Mouse (Mus musculus): Measurements from ENCODE around the gene Meis1. TPM values are rescaled to one million over a fixed set of nuclear protein-coding genes. Genes with fewer than 3 reads are reported as not detected.

Meis1 gene
- polyA plus RNA-seq, 1 experiment: 5.0 TPM

- Histone ChIP-seq H3K36me3 (ENCODE audit: control insufficient read depth, insufficient read depth, low read length) (no peaks in the 10 kb centered on the region), H3K27me3 (ENCODE audit: control insufficient read depth, insufficient read depth, low read length) (no peaks in the 10 kb centered on the region), H3K27ac (ENCODE audit: insufficient read depth, low read length) (no peak overlapping the region), H3K4me1 (ENCODE audit: control insufficient read depth, insufficient read depth, insufficient read length) (no peaks in the 10 kb centered on the region), H3K4me3 (ENCODE audit: extremely low read depth, insufficient read depth, insufficient read length) (no peak overlapping the region)
- no peak for TF ChIP-seq POLR2A (IDR thresholded peaks at IDR 0.05; ENCODE audit: low read depth, low read length)
- TF ChIP-seq CTCF (IDR thresholded peaks at IDR 0.05; ENCODE audit: extremely low read depth, insufficient read depth, insufficient read length, insufficient replicate concordance): no peak
- no peak for DNase-seq (ENCODE audit: low read depth in 1 of 2, low spot score in 2 of 2)
- WGBS: 78% methylated on average over 5 of the region's 5 CpGs
Measured at GRCm38 (mm10) chr11:18889139-18889538, 129.6 kb downstream of the Meis1 start.

- DNase-seq (ENCODE audit: low read depth in 1 of 2, low spot score in 2 of 2): no peak
- TF ChIP-seq POLR2A (IDR thresholded peaks at IDR 0.05; ENCODE audit: low read depth, low read length): no peak
- TF ChIP-seq CTCF (IDR thresholded peaks at IDR 0.05; ENCODE audit: extremely low read depth, insufficient read depth, insufficient read length, insufficient replicate concordance): no peak
- 43% methylated on average over 1 of the region's 1 CpGs for WGBS
- no peaks in the 10 kb centered on the region for H3K36me3 ChIP-seq (ENCODE audit: control insufficient read depth, insufficient read depth, low read length)
- no peaks in the 10 kb centered on the region for H3K4me1 ChIP-seq (ENCODE audit: control insufficient read depth, insufficient read depth, insufficient read length)
- H3K27ac ChIP-seq (ENCODE audit: insufficient read depth, low read length): no peak overlapping the region
- H3K4me3 ChIP-seq (ENCODE audit: extremely low read depth, insufficient read depth, insufficient read length): no peak overlapping the region
- H3K27me3 ChIP-seq (ENCODE audit: control insufficient read depth, insufficient read depth, low read length): no peaks in the 10 kb centered on the region
Measured at GRCm38 (mm10) chr11:18888651-18889050, 130.1 kb downstream of the Meis1 start.

GRCm38 (mm10) chr11:18885729-18886325 lies 133.0 kb downstream of the Meis1 start:
- 25% methylated on average over 9 of the region's 9 CpGs for WGBS
- no peak for DNase-seq (ENCODE audit: low read depth in 1 of 2, low spot score in 2 of 2)
- H3K36me3 ChIP-seq (ENCODE audit: control insufficient read depth, insufficient read depth, low read length): no peaks in the 10 kb centered on the region
- TF ChIP-seq CTCF (IDR thresholded peaks at IDR 0.05; ENCODE audit: extremely low read depth, insufficient read depth, insufficient read length, insufficient replicate concordance) (no peak), POLR2A (IDR thresholded peaks at IDR 0.05; ENCODE audit: low read depth, low read length) (no peak)
- no peaks in the 10 kb centered on the region for H3K4me1 ChIP-seq (ENCODE audit: control insufficient read depth, insufficient read depth, insufficient read length)
- no peaks in the 10 kb centered on the region for H3K27me3 ChIP-seq (ENCODE audit: control insufficient read depth, insufficient read depth, low read length)
- H3K4me3 ChIP-seq (ENCODE audit: extremely low read depth, insufficient read depth, insufficient read length): no peak overlapping the region
- no peak overlapping the region for H3K27ac ChIP-seq (ENCODE audit: insufficient read depth, low read length)

GRCm38 (mm10) chr11:18885036-18885728 lies 133.6 kb downstream of the Meis1 start:
- H3K27ac ChIP-seq (ENCODE audit: insufficient read depth, low read length): no peak overlapping the region
- no peaks in the 10 kb centered on the region for H3K27me3 ChIP-seq (ENCODE audit: control insufficient read depth, insufficient read depth, low read length)
- no peak for DNase-seq (ENCODE audit: low read depth in 1 of 2, low spot score in 2 of 2)
- TF ChIP-seq CTCF (IDR thresholded peaks at IDR 0.05; ENCODE audit: extremely low read depth, insufficient read depth, insufficient read length, insufficient replicate concordance) (no peak), POLR2A (IDR thresholded peaks at IDR 0.05; ENCODE audit: low read depth, low read length) (no peak)
- no peak overlapping the region for H3K4me3 ChIP-seq (ENCODE audit: extremely low read depth, insufficient read depth, insufficient read length)
- no peaks in the 10 kb centered on the region for H3K4me1 ChIP-seq (ENCODE audit: control insufficient read depth, insufficient read depth, insufficient read length)
- 53% methylated on average over 6 of the region's 6 CpGs for WGBS
- no peaks in the 10 kb centered on the region for H3K36me3 ChIP-seq (ENCODE audit: control insufficient read depth, insufficient read depth, low read length)

GRCm38 (mm10) chr11:18883987-18884386 lies 134.8 kb downstream of the Meis1 start:
- no peak overlapping the region for H3K4me3 ChIP-seq (ENCODE audit: extremely low read depth, insufficient read depth, insufficient read length)
- 29% methylated on average over 3 of the region's 3 CpGs for WGBS
- no peak overlapping the region for H3K27ac ChIP-seq (ENCODE audit: insufficient read depth, low read length)
- no peaks in the 10 kb centered on the region for H3K27me3 ChIP-seq (ENCODE audit: control insufficient read depth, insufficient read depth, low read length)
- TF ChIP-seq POLR2A (IDR thresholded peaks at IDR 0.05; ENCODE audit: low read depth, low read length): no peak
- no peak for TF ChIP-seq CTCF (IDR thresholded peaks at IDR 0.05; ENCODE audit: extremely low read depth, insufficient read depth, insufficient read length, insufficient replicate concordance)
- no peaks in the 10 kb centered on the region for H3K36me3 ChIP-seq (ENCODE audit: control insufficient read depth, insufficient read depth, low read length)
- no peaks in the 10 kb centered on the region for H3K4me1 ChIP-seq (ENCODE audit: control insufficient read depth, insufficient read depth, insufficient read length)
- DNase-seq (ENCODE audit: low read depth in 1 of 2, low spot score in 2 of 2): no peak

- no peak for TF ChIP-seq CTCF (IDR thresholded peaks at IDR 0.05; ENCODE audit: extremely low read depth, insufficient read depth, insufficient read length, insufficient replicate concordance)
- TF ChIP-seq POLR2A (IDR thresholded peaks at IDR 0.05; ENCODE audit: low read depth, low read length): no peak
- no peaks in the 10 kb centered on the region for H3K4me1 ChIP-seq (ENCODE audit: control insufficient read depth, insufficient read depth, insufficient read length)
- no peak overlapping the region for H3K4me3 ChIP-seq (ENCODE audit: extremely low read depth, insufficient read depth, insufficient read length)
- no peaks in the 10 kb centered on the region for H3K27me3 ChIP-seq (ENCODE audit: control insufficient read depth, insufficient read depth, low read length)
- WGBS: 10% methylated on average over 2 of the region's 2 CpGs
- no peak for DNase-seq (ENCODE audit: low read depth in 1 of 2, low spot score in 2 of 2)
- H3K36me3 ChIP-seq (ENCODE audit: control insufficient read depth, insufficient read depth, low read length): no peaks in the 10 kb centered on the region
- no peak overlapping the region for H3K27ac ChIP-seq (ENCODE audit: insufficient read depth, low read length)
Measured at GRCm38 (mm10) chr11:18883507-18883881, 135.3 kb downstream of the Meis1 start.
